Mouse (Mus musculus): ENCODE data around the gene Klrb1a. TPM values are rescaled to one million over a fixed set of nuclear protein-coding genes. Genes with fewer than 3 reads are reported as not detected.
"Not testable (repeated sequence)": the region's sequence is repeated elsewhere in the genome, so short reads cannot be mapped to it uniquely, and the experiment has no call there.

Klrb1a gene
- not detected for total RNA-seq (2022)

GRCm38 (mm10) chr6:128623433-128623832, at the start of gene Klrb1a:
Klrb1a (minus strand) TSS chr6:128623533.
- not testable (repeated sequence) for DNase-seq (ENCODE audit: low spot score in 2 of 2)

DNA sequence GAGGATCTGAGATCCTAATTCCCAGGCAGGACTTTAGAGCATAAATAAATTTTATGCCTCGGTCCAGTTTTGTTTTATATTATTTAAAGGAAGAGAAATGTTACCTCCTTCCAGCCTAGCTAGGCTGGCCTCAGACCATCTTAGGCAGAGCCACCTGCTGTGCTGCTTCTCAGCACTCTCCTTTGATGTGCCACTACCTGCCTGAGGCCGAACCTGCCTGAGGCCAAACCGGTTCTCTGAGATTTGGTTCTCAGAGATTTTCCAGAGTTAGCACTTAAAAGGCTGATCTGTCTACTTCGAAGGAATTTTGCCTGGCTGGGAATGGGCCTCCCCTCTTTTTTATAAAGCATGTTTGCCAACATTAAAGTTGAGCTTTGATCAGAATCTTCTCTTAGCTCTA, 46.6 kb upstream of the Klrb1a start:
- no peak for DNase-seq (ENCODE audit: low spot score in 2 of 2)

GRCm38 (mm10) chr6:128662206-128662605, 38.9 kb upstream of the Klrb1a start, which contains the start of gene Clec2h:
Clec2h (plus strand) TSS chr6:128662385.
- no peak for DNase-seq (ENCODE audit: low spot score in 2 of 2)

DNA sequence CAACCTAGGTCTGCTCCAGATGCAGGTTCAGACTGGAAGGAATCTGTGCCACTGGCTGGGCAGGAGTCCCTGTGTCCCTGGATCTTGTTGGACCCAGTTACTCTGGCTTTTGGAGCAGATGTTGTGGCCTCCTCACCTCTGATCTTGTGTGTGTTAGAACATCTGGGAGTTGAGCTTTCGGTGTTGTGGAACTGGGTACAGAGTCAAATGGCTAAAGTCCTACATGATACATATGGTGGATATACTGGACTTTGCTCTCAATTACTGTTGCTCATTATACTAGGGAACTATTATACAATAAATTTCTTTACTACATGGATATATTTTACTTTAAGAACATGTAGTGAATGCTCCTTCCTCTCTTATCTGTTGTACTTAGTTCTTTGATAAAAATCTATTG, 37.9 kb upstream of the Klrb1a start:
- no peak for DNase-seq (ENCODE audit: low spot score in 2 of 2)

- no peak for DNase-seq (ENCODE audit: low spot score in 2 of 2)
These were observed 29.6 kb upstream of the Klrb1a start for GRCm38 (mm10) chr6:128652938-128653337.

DNA sequence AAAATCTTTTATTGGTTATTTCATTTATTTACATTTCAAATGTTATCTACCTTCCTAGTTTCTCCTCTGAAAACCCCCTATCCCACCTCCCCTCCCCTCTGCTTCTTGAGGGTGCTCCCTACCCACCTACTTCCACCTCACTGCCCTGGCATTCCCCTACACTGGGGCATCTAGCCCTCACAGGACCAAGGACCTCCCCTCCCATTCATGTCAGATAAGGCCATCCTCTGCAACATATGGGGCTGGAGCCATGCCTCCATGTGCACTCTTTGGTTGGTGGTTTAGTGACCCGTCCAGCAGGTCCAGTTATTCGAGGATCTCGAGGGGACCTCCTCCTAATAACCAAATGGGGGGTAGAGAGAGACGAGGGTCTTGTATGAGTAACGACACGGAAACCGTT, 27.5 kb upstream of the Klrb1a start:
- not testable (repeated sequence) for DNase-seq (ENCODE audit: low spot score in 2 of 2)

DNA sequence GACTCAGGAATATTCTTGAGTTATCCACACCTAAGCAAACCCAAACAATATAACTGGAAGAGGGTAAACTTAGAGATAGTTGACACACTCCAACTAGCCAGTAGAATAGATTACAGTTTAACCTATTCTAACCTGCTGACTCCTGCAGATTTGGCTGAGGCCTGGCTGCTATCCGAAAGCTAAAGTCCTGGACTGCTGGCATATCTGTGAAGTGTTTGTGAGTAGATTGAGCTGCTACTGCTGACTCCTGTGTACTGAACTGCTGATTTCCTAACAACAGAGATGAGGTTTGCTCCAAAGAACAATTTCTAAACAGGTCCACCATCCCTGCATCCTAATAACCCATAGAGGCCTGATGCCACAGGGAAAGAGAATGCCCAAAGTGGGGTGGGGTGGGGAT, 26.9 kb upstream of the Klrb1a start:
- no peak for DNase-seq (ENCODE audit: low spot score in 2 of 2)

GRCm38 (mm10) chr6:128649681-128650080, 26.3 kb upstream of the Klrb1a start:
- DNase-seq (ENCODE audit: low spot score in 2 of 2), result no peak

DNA sequence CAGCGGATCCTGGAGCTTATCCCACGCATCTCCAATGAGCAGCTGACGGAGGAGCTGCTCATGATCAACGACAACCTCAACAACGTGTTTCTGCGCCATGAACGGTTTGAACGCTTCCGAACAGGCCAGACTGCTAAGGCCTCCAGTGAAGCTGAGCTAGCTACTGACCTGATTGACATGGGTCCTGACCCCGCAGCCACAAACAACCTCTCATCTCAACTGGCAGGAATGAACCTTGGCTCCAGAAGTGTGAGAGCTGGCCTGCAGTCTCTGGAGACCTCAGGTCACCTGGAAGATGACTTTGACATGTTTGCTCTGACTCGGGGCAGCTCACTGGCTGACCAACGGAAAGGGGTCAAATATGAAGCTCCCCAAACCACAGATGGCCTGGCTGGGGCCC, 22.4 kb upstream of the Klrb1a start:
- not testable (repeated sequence) for DNase-seq (ENCODE audit: low spot score in 2 of 2)

GRCm38 (mm10) chr6:128644694-128645093, 21.4 kb upstream of the Klrb1a start:
- DNase-seq (ENCODE audit: low spot score in 2 of 2), result not testable (repeated sequence)

DNA sequence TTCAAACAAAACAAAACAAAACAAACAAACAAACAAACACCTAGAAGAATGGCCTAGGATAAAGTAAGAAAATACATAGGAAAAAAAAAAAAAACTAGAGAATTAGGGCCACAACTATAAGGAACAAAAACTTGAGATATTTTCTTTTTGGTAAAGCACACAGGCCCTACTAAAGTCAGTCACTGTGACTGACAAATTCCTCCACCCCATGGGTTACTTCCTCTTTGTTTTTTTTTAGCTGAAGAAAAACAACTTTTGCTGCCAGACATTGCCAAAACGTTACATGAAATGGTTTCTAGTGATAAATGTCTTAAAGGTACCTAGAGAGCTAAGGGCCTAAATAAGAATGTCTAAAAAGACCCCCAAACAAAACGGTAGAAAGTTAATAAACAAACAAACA, 20.7 kb upstream of the Klrb1a start:
- no peak for DNase-seq (ENCODE audit: low spot score in 2 of 2)

- no peak for DNase-seq (ENCODE audit: low spot score in 2 of 2)
These were observed 17.9 kb upstream of the Klrb1a start for GRCm38 (mm10) chr6:128641116-128641716.

DNA sequence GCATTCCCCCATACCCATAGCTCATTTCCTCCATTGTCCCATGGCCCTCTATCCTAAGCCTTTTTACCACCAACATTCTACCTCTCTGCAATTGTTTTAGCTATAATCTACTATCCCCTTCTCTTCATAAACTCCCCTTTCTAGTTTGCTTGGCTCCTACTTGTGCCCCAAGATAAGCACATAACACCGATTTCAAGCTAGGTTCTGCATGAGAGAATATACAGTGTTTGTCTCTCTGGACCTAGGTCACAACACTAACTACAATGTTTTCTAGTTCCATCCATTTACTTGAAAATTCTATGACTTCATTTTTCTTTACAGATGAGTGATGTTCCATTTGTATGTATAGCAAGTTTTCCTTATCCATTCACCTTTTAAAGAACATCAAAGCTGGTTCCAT, 17.3 kb upstream of the Klrb1a start:
- no peak for DNase-seq (ENCODE audit: low spot score in 2 of 2)

- not testable (repeated sequence) for DNase-seq (ENCODE audit: low spot score in 2 of 2)
These were observed 7.9 kb upstream of the Klrb1a start for GRCm38 (mm10) chr6:128630912-128631905.

- DNase-seq (ENCODE audit: low spot score in 2 of 2), result not testable (repeated sequence)
These were observed 6.7 kb upstream of the Klrb1a start for GRCm38 (mm10) chr6:128629771-128630739.

DNA sequence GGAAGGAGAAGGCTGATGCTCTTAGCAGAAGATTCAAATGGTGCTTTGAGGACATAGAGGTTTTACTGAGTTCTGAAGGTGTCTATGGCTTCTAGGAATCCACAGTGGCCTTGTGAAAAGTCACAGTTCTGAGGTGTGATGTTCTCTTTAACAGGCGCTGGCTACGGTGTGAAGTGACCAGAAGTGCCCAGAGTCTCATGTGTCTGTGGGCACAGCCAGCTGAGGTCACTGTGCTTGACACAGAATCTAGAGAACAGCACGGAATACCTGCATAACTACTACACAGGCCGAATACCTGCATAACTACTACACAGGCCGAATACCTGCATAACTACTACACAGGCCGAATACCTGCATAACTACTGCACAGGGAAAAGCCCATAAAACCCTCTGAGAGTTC, 1.9 kb upstream of the Klrb1a start:
- DNase-seq (ENCODE audit: low spot score in 2 of 2), result not testable (repeated sequence)

- no peak for DNase-seq (ENCODE audit: low spot score in 2 of 2)
These were observed 1.1 kb upstream of the Klrb1a start for GRCm38 (mm10) chr6:128624425-128624824.

DNA sequence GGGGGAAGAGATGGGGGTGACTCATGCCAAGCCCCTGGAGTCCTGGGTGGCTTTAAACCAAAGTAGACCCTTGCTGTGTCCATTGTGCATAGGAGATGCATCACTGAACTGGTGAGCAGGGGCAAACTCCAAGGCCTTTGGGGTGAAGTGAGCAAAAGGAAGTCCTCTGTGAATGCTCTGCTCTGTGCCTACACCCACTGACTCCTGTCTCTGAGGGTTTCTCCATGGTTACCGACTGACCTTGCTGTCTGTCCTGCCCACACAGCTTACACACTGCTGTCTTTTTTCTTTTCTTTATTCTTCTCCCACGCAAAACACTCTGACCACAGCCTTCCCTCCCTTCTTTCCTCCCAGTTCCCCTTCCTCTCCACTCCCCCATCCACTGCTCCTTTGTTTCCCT, 600 bp downstream of the Klrb1a start:
- no peak for DNase-seq (ENCODE audit: low spot score in 2 of 2)

- DNase-seq (ENCODE audit: low spot score in 2 of 2), result no peak
These were observed 17.0 kb downstream of the Klrb1a start for GRCm38 (mm10) chr6:128606350-128606749.

DNA sequence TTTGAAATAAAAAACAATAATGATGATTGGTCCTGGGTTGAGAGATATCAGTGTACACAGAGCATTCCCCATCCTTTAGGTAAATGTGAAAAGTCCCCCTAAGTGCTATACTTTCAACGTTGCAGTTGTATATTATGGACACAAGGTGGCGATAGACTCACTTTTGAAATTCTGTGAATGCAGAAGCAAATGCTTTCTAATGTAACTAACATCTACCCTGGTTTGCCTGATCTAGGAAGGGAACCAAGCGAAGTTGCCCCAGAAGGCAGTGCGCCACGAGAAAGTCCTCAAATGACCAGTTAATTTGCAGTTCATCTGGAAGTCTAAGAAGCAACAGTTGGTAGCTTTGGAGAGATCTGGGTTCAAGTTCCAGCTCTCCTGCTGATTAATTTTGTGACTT, 18.8 kb downstream of the Klrb1a start:
- DNase-seq (ENCODE audit: low spot score in 2 of 2), result no peak

GRCm38 (mm10) chr6:128602463-128603201, 20.7 kb downstream of the Klrb1a start:
- DNase-seq (ENCODE audit: low spot score in 2 of 2), result no peak
